Mouse (Mus musculus) cortical plate, adult 2 months (tissue): ENCODE measurements around the gene Fbxw8.

Experiments
- CTCF ChIP-seq: fragments of 200-500 bp; IDR thresholded peaks from 2 replicates; pipeline ENCODE4 v1.5.1; 2011; ENCODE audit warnings: mild to moderate bottlenecking, control low read depth, low read length; ENCODE audit not compliant: insufficient read depth; ENCODE audit errors: extremely low read depth
- POLR2A ChIP-seq: fragments of 200-500 bp; IDR thresholded peaks from 2 replicates; pipeline ENCODE4 v1.6.1; 2011; ENCODE audit warnings: mild to moderate bottlenecking, low read length, control low read depth; ENCODE audit not compliant: insufficient read depth; ENCODE audit errors: extremely low read depth

DNA sequence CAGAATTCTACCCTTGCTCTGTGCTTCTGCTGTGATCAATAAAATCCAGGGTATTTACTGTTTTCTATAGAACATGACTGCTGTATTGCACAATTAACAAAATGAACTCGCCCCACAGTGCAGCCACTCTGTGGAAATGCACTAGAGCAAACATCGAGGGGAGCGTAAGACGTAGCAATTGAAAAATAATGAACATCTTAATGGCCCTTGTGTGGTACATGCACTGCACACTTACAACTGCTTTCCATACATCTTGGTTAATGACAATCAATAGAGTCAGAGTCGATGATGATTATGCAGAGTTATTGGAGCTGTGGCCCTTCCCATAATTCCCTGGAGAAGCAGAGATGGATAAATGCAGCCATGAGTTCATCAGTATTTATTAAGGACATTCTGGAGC is 36.3 kb downstream of the Fbxw8 start:
- TF ChIP-seq CTCF = no peak
- TF ChIP-seq POLR2A = no peak
